Comparison of ENCODE assay signal across 8 mouse cellular contexts in genomic region chr19:6933436-6934194, GRCm38 (mm10). TPM values are rescaled to one million over a fixed set of nuclear protein-coding genes. Genes with fewer than 3 reads are reported as not detected.
DNase-seq lines count a peak whose midpoint lies in the region; ATAC-seq lines count a peak whose summit lies in the region.

No protein-coding gene starts in this region.

- peak overlapping the region; percentile 49 for H3K4me3 ChIP-seq in heart, embryonic 15.5 days

- H3K27ac ChIP-seq in heart, embryonic 15.5 days, result no peak overlapping the region

- peak; percentile 48 for ATAC-seq in heart, embryonic 15.5 days (replicated peaks; ENCODE audit: insufficient number of reproducible peaks, insufficient read depth, low FRiP score, low read depth)

- peaks cover 14% of the 10 kb centered on the region for H3K4me1 ChIP-seq in heart, embryonic 15.5 days (replicated peaks)

- intact Hi-C loops in left cerebral cortex, postnatal 36 days (cut with DNase I), result loop anchor here (5.0 to 10.0 kb wide), 2 partner anchors 439 to 511 kb away; no protein-coding TSS in a partner anchor

- peaks cover 73% of the 10 kb centered on the region for H3K27me3 ChIP-seq in heart, embryonic 15.5 days

- 3% methylated on average over 58 of the region's 58 CpGs for WGBS in heart, embryonic 15.5 days

- peak overlapping the region; percentile 45 for H3K9ac ChIP-seq in heart, embryonic 15.5 days

- no peaks in the 10 kb centered on the region for H3K9me3 ChIP-seq in heart, embryonic 15.5 days (replicated peaks)

- DNase-seq in layer of hippocampus, adult 11-12 months (ENCODE audit: low spot score), result peak; percentile 51
- DNase-seq in layer of hippocampus, adult 9-10 months (ENCODE audit: low spot score), result no peak
- DNase-seq in cerebellum, adult 18-20 months, result peak; percentile 68 to 72
- peak; percentile 73 to 79 for DNase-seq in left cerebral cortex, postnatal 36 days (ENCODE audit: low spot score in 2 of 2)
- peak; percentile 40 for DNase-seq in neural tube, embryonic 10.5 days (ENCODE audit: extremely low spot score, low spot score)
- DNase-seq in ovary, postnatal 36 days (ENCODE audit: low spot score), result no peak
- no peak for DNase-seq in T-cell, adult 2 months (ENCODE audit: low spot score)

- no peaks in the 10 kb centered on the region for H3K36me3 ChIP-seq in heart, embryonic 15.5 days

- peak overlapping the region; percentile 78 for H3K4me2 ChIP-seq in heart, embryonic 15.5 days

RNA-seq across cellular contexts. Expression of gene Kcnk4, which starts 0.7 kb away (rescaled TPM):
- polyA plus RNA-seq in heart, embryonic 15.5 days (2015; fragmentation: Nextera tagmentation; extraction: Ambion mirVana), result 0.14 and 1.1 TPM in 2 replicates
- 10 to 100 TPM; 34.9 to 37.0 TPM for total RNA-seq in left cerebral cortex, postnatal 36 days (2021)

RNA-seq across cellular contexts. Expression of gene Bad, which starts 8.0 kb away (rescaled TPM):
- 55.6 and 58.1 TPM in 2 replicates for polyA plus RNA-seq in heart, embryonic 15.5 days (2015; fragmentation: Nextera tagmentation; extraction: Ambion mirVana)
- 10 to 100 TPM; 36.6 to 42.6 TPM for total RNA-seq in left cerebral cortex, postnatal 36 days (2021)

RNA-seq across cellular contexts. Expression of gene Catsperz, which starts 8.4 kb away (rescaled TPM):
- polyA plus RNA-seq in heart, embryonic 15.5 days (2015; fragmentation: Nextera tagmentation; extraction: Ambion mirVana), result 1.9 and 3.4 TPM in 2 replicates
- total RNA-seq in left cerebral cortex, postnatal 36 days (2021), result 10 to 100 TPM; 23.8 to 30.8 TPM

RNA-seq across cellular contexts. Expression of gene Gpr137, which starts 8.7 kb away (rescaled TPM):
- 20.8 and 27.7 TPM in 2 replicates for polyA plus RNA-seq in heart, embryonic 15.5 days (2015; fragmentation: Nextera tagmentation; extraction: Ambion mirVana)
- total RNA-seq in left cerebral cortex, postnatal 36 days (2021), result 100 to 1,000 TPM in 1 of 2 experiments, 10 to 100 TPM in 1; 94.1 to 108 TPM

RNA-seq across cellular contexts. Expression of gene Esrra, which starts 12.0 kb away (rescaled TPM):
- 36.9 and 39.3 TPM in 2 replicates for polyA plus RNA-seq in heart, embryonic 15.5 days (2015; fragmentation: Nextera tagmentation; extraction: Ambion mirVana)
- total RNA-seq in left cerebral cortex, postnatal 36 days (2021), result 10 to 100 TPM; 60.6 to 66.4 TPM

Comparison
In these comparisons a context has a peak if more than half of its experiments do, and no peak if none do; other contexts are left out.
1. DNase-seq: peak in layer of hippocampus, adult 11-12 months (single experiment), cerebellum, adult 18-20 months (2 of 2), left cerebral cortex, postnatal 36 days (2 of 2) and neural tube, embryonic 10.5 days (single experiment); none in layer of hippocampus, adult 9-10 months (single experiment), ovary, postnatal 36 days (single experiment) and T-cell, adult 2 months (single experiment).